Mouse (Mus musculus) ZHBTc4 (cell line): ENCODE results near the gene Mrpl21.

ENCODE experiments used
- DNase-seq: peaks from one replicate; pipeline ENCODE4 v3.0.0-alpha.2; 2011; ENCODE audit warnings: low read depth, low spot score

The Mrpl21 gene

GRCm38 (mm10) chr19:3282572-3283467 is at the start of gene Mrpl21, which contains the start of gene Ighmbp2:
Gene Mrpl21, plus strand, starts transcription at chr19:3282901.
Gene Ighmbp2, minus strand, starts transcription at chr19:3283017.
- DNase-seq = peak; percentile 97

- no peak for DNase-seq
Measured at GRCm38 (mm10) chr19:3260016-3260415, 22.7 kb upstream of the Mrpl21 start.

- DNase-seq = no peak
Measured at GRCm38 (mm10) chr19:3260591-3260990, 22.1 kb upstream of the Mrpl21 start.

DNA sequence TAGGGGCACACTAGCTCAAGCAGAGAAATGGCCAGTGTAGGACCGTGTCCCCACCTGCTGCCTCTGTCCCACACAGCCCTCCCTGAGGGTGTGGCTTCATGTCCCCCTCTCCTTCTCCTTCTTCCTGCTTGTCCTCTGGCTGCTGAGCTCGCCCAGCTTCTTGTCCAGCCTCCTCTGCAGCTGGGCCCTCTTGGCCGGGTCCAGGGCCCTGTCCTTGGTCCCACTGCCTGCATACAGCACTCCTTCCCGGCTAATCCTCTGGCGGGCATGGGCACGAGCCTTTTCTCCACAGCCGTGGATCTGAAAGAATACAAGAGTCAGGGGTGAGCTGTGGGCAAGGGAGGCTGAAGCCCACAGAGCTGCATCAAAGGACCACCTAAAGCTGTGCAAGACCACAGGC is 21.4 kb upstream of the Mrpl21 start:
- no peak for DNase-seq

DNA sequence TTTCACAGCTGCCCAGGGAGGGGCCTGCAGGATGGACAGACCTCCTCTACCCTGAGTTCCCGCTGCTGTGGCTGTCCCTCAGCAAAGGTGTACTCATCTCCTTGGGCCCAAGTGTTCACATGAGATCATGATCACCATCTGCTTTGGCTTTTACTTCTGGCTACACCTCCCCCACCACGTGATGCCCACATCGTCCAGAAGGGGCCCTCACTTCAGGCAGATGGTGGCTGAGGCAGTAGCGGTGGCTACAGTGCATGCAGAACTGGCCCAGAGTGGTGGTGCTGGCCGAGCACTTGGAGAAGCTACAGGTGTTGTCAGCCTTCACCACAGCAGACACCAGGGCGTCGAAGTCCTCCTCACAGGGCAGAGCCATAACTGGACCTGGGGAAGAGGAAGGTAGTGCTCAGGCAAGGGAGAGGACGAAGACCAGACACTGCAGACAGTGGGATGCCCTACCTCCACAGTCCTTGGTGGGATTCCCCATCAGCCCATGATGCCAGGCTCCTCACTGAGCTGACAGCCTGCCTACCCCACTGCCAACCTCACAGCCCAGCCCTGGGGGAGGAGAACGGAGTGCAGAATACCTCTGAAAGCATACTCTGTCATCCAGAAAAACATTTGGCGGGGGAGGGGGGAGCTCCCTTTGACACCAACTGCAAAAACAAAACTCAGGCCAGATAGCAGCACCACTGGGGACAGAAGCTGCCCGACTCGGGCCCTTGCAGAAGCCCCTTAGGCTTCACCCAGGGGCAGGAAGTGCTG is 20.8 kb upstream of the Mrpl21 start:
- DNase-seq = no peak

DNA sequence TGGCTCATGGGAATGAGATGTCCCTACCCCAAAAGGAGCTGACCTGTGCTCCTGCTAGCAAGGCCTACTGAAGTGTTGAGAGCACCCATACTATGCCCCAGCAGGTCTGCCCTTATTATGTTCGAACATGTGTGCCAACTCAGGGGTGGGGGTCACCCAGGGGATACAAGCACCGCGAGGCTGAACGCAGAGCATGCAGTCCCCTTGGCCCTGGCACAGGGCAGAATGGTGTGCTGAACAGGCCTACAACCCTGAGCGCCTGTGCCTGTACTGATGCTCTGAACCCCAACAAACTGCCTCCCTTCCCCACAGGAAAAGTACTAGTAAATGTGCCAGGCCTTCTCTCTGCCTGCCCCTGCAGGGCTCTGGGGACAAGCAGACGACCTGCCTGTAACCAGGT is 18.4 kb upstream of the Mrpl21 start:
- DNase-seq = no peak

GRCm38 (mm10) chr19:3265180-3265579 is 17.5 kb upstream of the Mrpl21 start:
- DNase-seq = no peak

DNA sequence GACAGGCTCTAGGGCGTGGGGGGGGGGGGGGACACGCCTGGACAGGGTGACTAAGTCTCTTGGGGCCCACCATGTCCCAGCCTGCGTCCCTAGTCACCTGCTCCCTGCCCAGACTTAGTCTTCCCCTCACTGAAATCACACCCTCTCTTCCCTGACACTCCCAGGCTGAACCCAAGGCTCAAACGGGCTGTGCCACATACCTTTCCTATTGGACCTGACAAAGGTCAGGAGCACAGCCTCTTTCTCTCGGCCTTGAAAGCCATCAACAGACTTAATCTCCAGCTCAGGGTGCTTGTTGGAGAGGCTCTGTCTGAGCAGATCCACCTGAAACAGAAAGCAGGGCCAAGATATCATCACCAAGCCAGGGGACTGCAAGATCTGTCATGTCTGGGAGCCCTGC is 16.6 kb upstream of the Mrpl21 start:
- no peak for DNase-seq

- DNase-seq = no peak
Measured at GRCm38 (mm10) chr19:3266676-3267075, 16.0 kb upstream of the Mrpl21 start.

GRCm38 (mm10) chr19:3267340-3267739 is 15.4 kb upstream of the Mrpl21 start:
- no peak for DNase-seq

DNA sequence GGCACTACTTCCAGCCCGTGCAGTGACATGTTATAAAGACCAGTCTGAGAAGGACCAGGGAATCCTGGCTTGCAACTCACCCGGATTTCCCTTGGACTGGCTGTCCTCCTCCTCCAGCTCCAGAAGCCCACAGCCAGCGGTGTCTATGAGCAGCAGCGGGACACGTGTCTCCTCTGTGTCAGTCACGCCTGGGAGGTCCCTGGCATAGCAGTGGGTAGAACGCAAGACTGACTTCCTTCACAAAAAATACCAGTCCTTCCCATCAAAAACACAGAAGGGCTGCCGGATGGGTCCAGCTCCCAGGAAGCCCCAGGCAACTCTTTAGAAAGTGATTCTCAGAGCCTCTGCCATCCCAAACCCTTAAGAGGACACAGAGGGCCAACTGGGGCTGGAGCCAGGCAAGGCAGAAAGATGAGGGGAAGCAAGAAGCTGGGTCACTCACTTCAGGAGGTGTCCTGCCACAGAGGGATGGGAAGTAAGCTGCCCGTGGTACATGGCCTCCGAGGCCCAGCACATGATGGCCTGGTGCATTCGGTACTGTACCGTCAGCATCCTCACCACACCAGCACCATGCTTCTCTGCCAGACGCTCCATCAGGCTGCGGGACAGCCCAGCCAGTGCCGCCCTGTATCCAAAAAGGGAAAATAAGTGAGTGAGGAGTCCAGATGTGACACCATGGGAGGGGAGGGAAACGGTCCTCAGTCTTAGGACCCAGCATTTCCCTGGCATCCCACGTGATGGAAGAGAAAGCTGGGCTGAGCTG is 14.3 kb upstream of the Mrpl21 start:
- no peak for DNase-seq

DNA sequence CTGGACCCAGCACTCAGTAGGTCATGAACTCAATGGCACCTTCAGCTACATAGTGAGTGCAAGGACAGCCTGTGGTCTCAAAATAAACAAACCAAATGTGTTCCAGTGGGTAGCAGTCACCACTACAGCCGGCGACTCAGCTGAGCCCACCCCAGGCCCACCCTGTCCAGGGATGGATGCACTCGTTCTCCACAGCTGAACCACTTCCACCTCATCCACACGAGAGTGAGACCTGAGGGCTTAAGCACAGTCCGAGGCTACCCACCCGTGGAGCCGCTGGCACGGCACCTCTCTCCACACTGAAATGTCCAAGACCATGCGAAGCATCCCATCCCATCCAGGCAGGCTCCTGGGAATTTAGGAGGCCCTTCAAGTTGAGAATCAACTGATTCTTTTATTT is 13.4 kb upstream of the Mrpl21 start:
- DNase-seq = no peak

DNA sequence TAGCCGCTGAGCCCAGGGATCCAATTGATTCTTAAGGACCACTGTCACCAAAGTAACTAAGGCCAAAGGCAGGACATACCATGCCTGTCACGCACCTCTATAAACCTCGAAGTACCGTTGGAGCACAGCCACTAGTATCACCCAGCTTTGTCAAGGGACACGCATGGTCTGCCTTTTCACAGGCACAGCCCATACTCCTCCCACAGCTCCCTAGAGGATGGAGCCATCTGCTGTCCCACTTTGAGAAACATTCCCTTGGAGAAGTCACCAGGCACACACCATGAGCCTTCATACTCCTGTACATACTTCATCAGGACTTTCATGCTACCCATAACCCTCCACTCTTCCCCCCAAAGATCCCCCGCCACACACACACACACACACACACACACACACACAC is 12.9 kb upstream of the Mrpl21 start:
- DNase-seq = no peak

GRCm38 (mm10) chr19:3271366-3271765 is 11.3 kb upstream of the Mrpl21 start:
- DNase-seq = no peak

DNA sequence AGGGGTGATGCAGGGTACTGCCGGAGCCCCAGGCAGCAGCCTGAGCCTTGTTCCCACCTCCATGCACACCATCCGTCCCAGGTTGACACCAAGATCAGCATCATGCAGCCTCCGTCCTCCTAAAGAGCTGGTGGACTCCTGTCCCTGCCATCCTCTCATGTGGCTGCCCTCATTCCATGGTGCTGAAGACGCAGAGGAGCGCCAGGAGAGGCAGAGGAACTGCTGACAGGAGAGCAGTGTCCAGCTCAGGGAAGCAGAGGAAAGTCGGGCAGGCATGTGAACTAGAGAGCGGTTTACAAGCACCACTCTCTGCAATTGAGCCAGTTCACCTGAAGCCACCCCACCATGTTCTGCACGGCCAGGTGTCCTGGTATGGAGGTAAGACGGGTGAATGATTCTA is 9.4 kb upstream of the Mrpl21 start:
- DNase-seq = no peak

DNA sequence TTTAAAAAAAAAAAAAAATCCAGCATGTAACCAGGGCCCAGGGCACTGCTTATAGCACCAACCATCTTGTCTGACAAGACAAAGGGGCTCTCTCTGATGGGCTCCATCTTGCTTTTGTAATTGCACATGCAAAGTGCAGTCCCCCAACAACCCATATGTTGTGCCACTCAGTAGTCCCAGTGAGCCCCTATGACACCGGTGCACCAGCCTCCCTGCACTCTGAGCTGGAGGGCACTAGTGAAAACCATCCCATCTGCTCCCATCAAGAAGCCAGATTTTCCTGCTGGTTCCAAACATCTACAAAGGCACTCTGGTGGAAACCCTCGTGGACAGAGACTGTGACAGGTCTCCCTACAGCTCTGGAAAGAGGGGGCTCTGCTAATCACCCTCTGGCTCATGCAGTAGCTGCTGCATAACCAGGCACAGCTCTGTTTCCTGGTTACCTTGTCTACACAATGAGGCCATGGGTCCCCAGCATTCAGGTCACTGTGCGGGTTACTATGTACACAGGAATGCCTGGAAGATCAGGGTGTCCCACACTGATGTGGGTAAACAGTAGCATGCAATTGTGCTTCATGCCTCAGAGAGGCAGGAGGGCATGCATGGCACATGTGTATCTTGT is 6.8 kb upstream of the Mrpl21 start:
- no peak for DNase-seq

DNA sequence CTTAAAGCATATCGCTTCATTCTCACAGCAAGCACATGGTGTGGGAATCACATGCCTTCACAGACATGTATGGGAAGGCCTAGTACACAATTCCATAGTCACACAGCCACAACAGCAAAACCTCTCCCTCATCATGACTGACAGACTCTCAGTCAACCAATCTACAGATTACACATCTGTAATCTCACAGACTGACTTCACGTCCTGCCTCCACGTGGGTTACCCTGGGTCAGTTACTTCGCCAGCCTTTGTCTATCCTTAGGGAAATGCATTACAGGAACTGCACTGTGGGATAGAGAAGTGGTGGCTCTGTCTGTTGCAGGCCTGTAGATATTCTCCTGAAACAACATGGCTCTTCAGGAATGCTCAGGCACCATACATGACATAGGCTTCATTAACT is 815 bp upstream of the Mrpl21 start:
- no peak for DNase-seq

DNA sequence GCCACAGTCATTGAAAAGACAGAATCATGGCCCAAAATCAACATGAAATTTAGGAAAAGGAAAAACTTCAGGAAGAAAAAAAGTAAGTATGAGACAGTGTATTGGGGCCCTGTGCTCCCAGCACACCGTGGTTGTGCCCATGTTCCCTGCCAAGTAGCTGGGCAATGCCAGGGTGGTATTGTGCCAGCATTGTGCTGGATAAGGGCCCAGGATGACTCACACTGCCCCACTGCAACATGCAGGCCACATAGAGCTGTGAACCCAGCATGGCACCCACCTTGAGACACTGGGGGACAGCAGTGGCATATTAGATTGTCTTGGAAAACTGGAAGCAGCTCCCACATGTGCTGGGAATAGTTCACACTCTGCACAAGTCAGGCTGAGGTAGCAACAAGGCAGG is 6.3 kb downstream of the Mrpl21 start:
- no peak for DNase-seq

DNA sequence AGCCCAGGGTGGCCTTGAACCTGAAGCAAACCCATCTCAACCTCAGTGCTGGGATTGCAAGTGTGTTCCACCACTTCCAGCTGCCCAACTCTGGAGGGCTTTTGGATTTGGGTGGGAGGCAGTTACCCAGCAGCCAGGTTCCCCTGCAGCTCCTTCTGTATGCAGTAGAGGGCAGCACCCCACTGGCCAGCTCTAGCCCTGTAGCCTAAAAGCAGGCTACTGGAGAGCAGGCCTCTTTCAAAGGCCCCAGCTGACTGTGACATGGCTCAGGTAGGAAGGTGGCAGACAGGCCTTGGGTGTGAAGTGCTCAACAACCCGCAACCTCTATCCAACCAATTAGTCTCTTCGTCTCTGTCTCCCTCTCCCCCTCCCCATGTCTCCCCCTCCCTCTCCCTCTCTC is 9.3 kb downstream of the Mrpl21 start:
- DNase-seq = peak; percentile 59

DNA sequence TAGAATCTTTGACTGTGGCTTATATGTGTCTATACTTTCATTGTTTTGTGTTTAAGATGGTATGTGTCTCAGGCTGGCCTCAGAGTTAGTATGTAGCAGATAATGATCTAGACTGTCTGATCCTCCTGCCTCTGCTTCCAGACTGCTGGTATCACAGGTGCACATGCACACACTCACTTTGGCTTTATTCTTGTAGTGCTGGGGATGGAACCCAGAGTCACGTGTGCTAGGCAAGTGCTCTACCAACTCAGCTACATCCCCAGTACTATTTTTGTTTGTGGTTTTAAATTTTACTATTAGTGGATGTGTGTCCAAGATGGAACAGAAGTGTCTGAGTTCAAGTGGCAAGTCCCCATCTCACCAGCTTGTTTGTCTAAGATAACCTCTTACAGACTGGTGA is 10.3 kb downstream of the Mrpl21 start:
- no peak for DNase-seq

- DNase-seq = peak; percentile 22
Measured at GRCm38 (mm10) chr19:3295245-3295644, 12.5 kb downstream of the Mrpl21 start.

DNA sequence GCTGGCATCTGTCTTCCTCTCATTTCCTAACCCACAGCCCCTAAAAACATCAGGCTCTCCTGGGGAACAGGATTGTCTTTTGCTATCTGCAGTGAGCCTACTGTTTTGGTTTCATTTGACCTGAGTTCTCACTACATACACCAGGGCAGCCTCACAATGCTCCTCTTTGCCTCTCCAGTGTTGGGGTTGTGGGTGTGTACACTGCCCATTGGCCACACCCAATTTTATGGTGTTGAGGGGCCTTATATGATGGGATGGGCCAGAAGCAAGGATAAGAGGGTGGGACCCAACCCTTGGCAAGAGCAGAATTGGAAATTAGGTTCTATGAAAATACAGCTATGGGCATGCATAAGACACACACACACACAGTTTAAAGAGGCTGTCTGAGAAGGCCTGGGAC is 14.3 kb downstream of the Mrpl21 start:
- DNase-seq = no peak
